Mouse (Mus musculus): Measurements from ENCODE around the gene Tmem235.

- TF ChIP-seq CTCF (IDR thresholded peaks at IDR 0.05; ENCODE audit: control insufficient read depth, insufficient read depth, insufficient replicate concordance, low read depth, low read length) (no peak), POLR2A (IDR thresholded peaks at IDR 0.05; ENCODE audit: control insufficient read depth, low read depth, low read length) (no peak)
These were observed 37.1 kb upstream of the Tmem235 start for GRCm38 (mm10) chr11:117823411-117823810.
